Mouse (Mus musculus) neural tube, embryonic 14.5 days (tissue): ENCODE measurements around the gene Specc1l. TPM values are rescaled to one million over a fixed set of nuclear protein-coding genes. Genes with fewer than 3 reads are reported as not detected.

Experiments used
- ATAC-seq: fragments of 200-750 bp; cut with Nextera tagmentation; 2 replicates; pipeline ENCODE4 v1.8.0; 2017; ENCODE audit warnings: low read depth, mild to moderate bottlenecking, moderate TSS enrichment, moderate library complexity
- H3K27ac ChIP-seq: fragments of 300-500 bp; sonication (generic); 2 replicates; pipeline ENCODE4 v1.5.1; 2014; ENCODE audit warnings: low read depth, mild to moderate bottlenecking, control low read depth, low read length, moderate library complexity, mixed read lengths
- H3K27me3 ChIP-seq: fragments of 300-500 bp; sonication (generic); 2 replicates; pipeline ENCODE4 v1.6.1; 2014; ENCODE audit warnings: low read length; ENCODE audit not compliant: control insufficient read depth, insufficient read depth
- H3K36me3 ChIP-seq: fragments of 300-500 bp; sonication (generic); 2 replicates; pipeline ENCODE4 v1.6.1; 2014; ENCODE audit warnings: low read length, mixed read lengths; ENCODE audit not compliant: control insufficient read depth, insufficient read depth
- H3K4me1 ChIP-seq: fragments of 300-500 bp; sonication (generic); 2 replicates; pipeline ENCODE4 v1.6.1; 2014; ENCODE audit warnings: low read length; ENCODE audit not compliant: control insufficient read depth, insufficient read depth
- H3K4me2 ChIP-seq: fragments of 300-500 bp; sonication (generic); 2 replicates; pipeline ENCODE4 v1.6.1; 2014; ENCODE audit warnings: mild to moderate bottlenecking, low read depth, low read length, control low read depth
- H3K4me3 ChIP-seq: fragments of 300-500 bp; sonication (generic); 2 replicates; pipeline ENCODE4 v1.5.1; 2014; ENCODE audit warnings: low read depth, low read length, control low read depth, mixed read lengths
- H3K9ac ChIP-seq: fragments of 300-500 bp; sonication (generic); replicated peaks from 2 replicates; pipeline ENCODE4 v1.6.1; 2014; ENCODE audit warnings: low read depth, mild to moderate bottlenecking, control low read depth, low read length, mixed read lengths
- H3K9me3 ChIP-seq: fragments of 300-500 bp; sonication (generic); 2 replicates; pipeline ENCODE4 v1.6.1; 2016; ENCODE audit warnings: low read length; ENCODE audit not compliant: control insufficient read depth
- WGBS: fragments of 180-500 bp; shearing (Covaris S2); extraction: QIAGEN DNeasy Blood & Tissue Kit; methylation state at CpG from one replicate; pipeline ENCODE4 v1.1.7; 2014; 5-methylcytosine and 5-hydroxymethylcytosine counted together
- polyA plus RNA-seq: library from polyadenylated mRNA; unstranded; fragments of >200 nt; fragmentation: Nextera tagmentation; extraction: Ambion mirVana; gene quantifications from 2 replicates; pipeline ENCODE4 v1.2.1, GENCODE M21; 2014

Specc1l gene
- polyA plus RNA-seq, 1 experiment from 2014 or later = 25.5 TPM

- WGBS = 84% methylated on average over 5 of the region's 5 CpGs
These were observed 86.7 kb downstream of the Specc1l start for GRCm38 (mm10) chr10:75298608-75299007.

GRCm38 (mm10) chr10:75299785-75300418 lies 88.0 kb downstream of the Specc1l start:
- no peak overlapping the region for H3K27ac ChIP-seq
- WGBS = 71% methylated on average over 5 of the region's 5 CpGs
- no peaks in the 10 kb centered on the region for H3K36me3 ChIP-seq
- H3K9ac ChIP-seq = no peak overlapping the region
- H3K27me3 ChIP-seq = no peaks in the 10 kb centered on the region
- no peak overlapping the region for H3K4me3 ChIP-seq
- no peaks in the 10 kb centered on the region for H3K4me1 ChIP-seq
- no peak overlapping the region for H3K4me2 ChIP-seq
- H3K9me3 ChIP-seq = no peaks in the 10 kb centered on the region
- ATAC-seq = no peak

More at GRCm38 (mm10) chr10:75298608-75299007, 86.7 kb downstream of the Specc1l start:
- H3K36me3 ChIP-seq = no peaks in the 10 kb centered on the region
- H3K4me3 ChIP-seq = no peak overlapping the region
- no peaks in the 10 kb centered on the region for H3K4me1 ChIP-seq
- H3K9ac ChIP-seq = no peak overlapping the region
- no peak overlapping the region for H3K4me2 ChIP-seq
- H3K9me3 ChIP-seq = no peaks in the 10 kb centered on the region
- no peaks in the 10 kb centered on the region for H3K27me3 ChIP-seq
- no peak for ATAC-seq
- no peak overlapping the region for H3K27ac ChIP-seq

- Histone ChIP-seq H3K9ac (no peak overlapping the region), H3K4me1 (no peaks in the 10 kb centered on the region), H3K27ac (no peak overlapping the region), H3K9me3 (no peaks in the 10 kb centered on the region), H3K36me3 (no peaks in the 10 kb centered on the region), H3K27me3 (no peaks in the 10 kb centered on the region), H3K4me2 (no peak overlapping the region), H3K4me3 (no peak overlapping the region)
- 95% methylated on average over 12 of the region's 12 CpGs for WGBS
- no peak for ATAC-seq
These were observed 89.4 kb downstream of the Specc1l start for GRCm38 (mm10) chr10:75301195-75301806.

- no peaks in the 10 kb centered on the region for H3K27me3 ChIP-seq
- 97% methylated on average over 4 of the region's 4 CpGs for WGBS
- no peaks in the 10 kb centered on the region for H3K4me1 ChIP-seq
- no peak overlapping the region for H3K9ac ChIP-seq
- H3K9me3 ChIP-seq = no peaks in the 10 kb centered on the region
- H3K36me3 ChIP-seq = peaks cover under 1% of the 10 kb centered on the region; the same call in 1 of the 2 replicates
- H3K27ac ChIP-seq = no peak overlapping the region
- H3K4me2 ChIP-seq = no peak overlapping the region
- ATAC-seq = no peak
- H3K4me3 ChIP-seq = no peak overlapping the region
These were observed 90.1 kb downstream of the Specc1l start for GRCm38 (mm10) chr10:75301937-75302336.

- H3K9ac ChIP-seq = no peak overlapping the region
- H3K27me3 ChIP-seq = no peaks in the 10 kb centered on the region
- peaks cover 6% of the 10 kb centered on the region; the same call in 1 of the 2 replicates for H3K36me3 ChIP-seq
- H3K4me1 ChIP-seq = no peaks in the 10 kb centered on the region
- H3K27ac ChIP-seq = no peak overlapping the region
- WGBS = 93% methylated on average over 4 of the region's 4 CpGs
- H3K4me3 ChIP-seq = no peak overlapping the region
- H3K4me2 ChIP-seq = no peak overlapping the region
- no peak for ATAC-seq
- no peaks in the 10 kb centered on the region for H3K9me3 ChIP-seq
These were observed 90.7 kb downstream of the Specc1l start for GRCm38 (mm10) chr10:75302536-75302935.

- peaks cover 14% of the 10 kb centered on the region; the same call in 1 of the 2 replicates for H3K36me3 ChIP-seq
- no peak overlapping the region for H3K9ac ChIP-seq
- WGBS = 84% methylated on average over 8 of the region's 8 CpGs
- H3K4me1 ChIP-seq = no peaks in the 10 kb centered on the region
- H3K27me3 ChIP-seq = no peaks in the 10 kb centered on the region
- no peaks in the 10 kb centered on the region for H3K9me3 ChIP-seq
- no peak overlapping the region for H3K27ac ChIP-seq
- H3K4me3 ChIP-seq = no peak overlapping the region
- no peak overlapping the region for H3K4me2 ChIP-seq
- ATAC-seq = no peak
These were observed 91.6 kb downstream of the Specc1l start for GRCm38 (mm10) chr10:75303324-75304048.

GRCm38 (mm10) chr10:75304049-75304405 lies 92.2 kb downstream of the Specc1l start:
- no peak overlapping the region for H3K9ac ChIP-seq
- H3K27me3 ChIP-seq = no peaks in the 10 kb centered on the region
- H3K36me3 ChIP-seq = peaks cover 17% of the 10 kb centered on the region; the same call in 1 of the 2 replicates
- H3K4me2 ChIP-seq = no peak overlapping the region
- ATAC-seq = no peak
- H3K27ac ChIP-seq = peak overlapping the region; percentile 57; the same call in 1 of the 2 replicates
- H3K9me3 ChIP-seq = no peaks in the 10 kb centered on the region
- 92% methylated on average over 5 of the region's 5 CpGs for WGBS
- no peak overlapping the region for H3K4me3 ChIP-seq
- H3K4me1 ChIP-seq = no peaks in the 10 kb centered on the region

- H3K27me3 ChIP-seq = no peaks in the 10 kb centered on the region
- 70% methylated on average over 6 of the region's 6 CpGs for WGBS
These were observed 92.5 kb downstream of the Specc1l start for GRCm38 (mm10) chr10:75304413-75304812.

GRCm38 (mm10) chr10:75307130-75307529 lies 95.3 kb downstream of the Specc1l start:
- no peak for ATAC-seq
- WGBS = 96% methylated on average over 7 of the region's 7 CpGs
- Histone ChIP-seq H3K9ac (no peak overlapping the region), H3K36me3 (peaks cover 33% of the 10 kb centered on the region), H3K9me3 (no peaks in the 10 kb centered on the region), H3K4me2 (no peak overlapping the region), H3K27ac (no peak overlapping the region), H3K27me3 (no peaks in the 10 kb centered on the region), H3K4me3 (no peak overlapping the region), H3K4me1 (no peaks in the 10 kb centered on the region)

More at GRCm38 (mm10) chr10:75304413-75304812, 92.5 kb downstream of the Specc1l start:
- H3K4me3 ChIP-seq = no peak overlapping the region
- no peak overlapping the region for H3K9ac ChIP-seq
- H3K4me2 ChIP-seq = no peak overlapping the region
- peaks cover 18% of the 10 kb centered on the region; the same call in 1 of the 2 replicates for H3K36me3 ChIP-seq
- H3K27ac ChIP-seq = peak overlapping the region; percentile 57; the same call in 1 of the 2 replicates
- H3K4me1 ChIP-seq = no peaks in the 10 kb centered on the region
- ATAC-seq = no peak
- no peaks in the 10 kb centered on the region for H3K9me3 ChIP-seq
